Mouse (Mus musculus) CD4-positive, CD25-positive, alpha-beta regulatory T cell, adult 4 months (primary cell): ENCODE data around the gene Cdr2l. TPM values are rescaled to one million over a fixed set of nuclear protein-coding genes. Genes with fewer than 3 reads are reported as not detected.
A peak's percentile ranks its signal among the peaks of the same experiment; 100 is the strongest.

Experiments used
- ATAC-seq: one replicate; pipeline ENCODE4 v1.8.0; 2017
- polyA plus RNA-seq, 2 experiments: library from polyadenylated mRNA; unstranded; fragments of 100-300 nt; shearing (Covaris generic); gene quantifications; one replicate each; pipeline ENCODE4 v1.2.1; 2017

The Cdr2l gene
- polyA plus RNA-seq, result not detected

DNA sequence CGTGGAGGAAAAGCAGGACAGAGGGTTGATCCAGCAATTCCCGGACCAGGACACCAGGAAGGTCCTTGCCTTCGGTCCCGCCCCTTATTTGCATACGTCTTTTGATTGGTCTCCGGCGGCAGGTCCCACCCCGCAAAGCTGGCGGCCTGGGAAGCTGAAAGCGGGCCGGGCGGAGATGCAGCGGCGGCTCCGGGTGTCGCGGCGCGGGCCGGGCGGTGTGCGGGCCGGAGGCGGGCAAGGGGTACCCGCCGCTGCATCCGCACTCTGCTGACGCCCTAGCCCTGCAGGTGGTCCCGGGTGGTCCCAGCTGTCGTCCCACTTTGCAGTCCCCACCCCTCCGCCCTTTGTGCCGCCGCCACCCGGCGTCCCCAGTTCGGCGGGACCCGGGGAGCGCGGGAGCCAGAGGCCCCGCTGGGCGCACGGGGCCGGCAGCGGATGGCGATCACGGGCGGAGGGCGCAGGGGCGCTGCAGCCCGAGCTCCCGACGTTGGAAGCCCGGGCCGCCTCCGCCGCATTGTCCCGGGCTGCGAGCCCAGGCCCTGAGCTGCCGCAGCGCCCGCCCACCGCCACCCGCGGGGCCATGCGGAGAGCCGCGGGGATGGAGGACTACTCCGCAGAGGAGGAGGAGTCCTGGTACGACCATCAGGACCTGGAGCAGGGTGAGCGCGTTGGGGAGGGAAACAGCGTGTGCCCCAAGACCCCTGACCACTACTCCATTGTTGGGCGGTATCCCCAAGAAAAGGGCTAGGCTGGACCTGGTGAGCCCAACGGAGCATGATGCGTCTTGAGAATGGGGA lies at the start of gene Cdr2l:
TSS of gene Cdr2l (plus strand) at position 174 of the 797 bp plus-strand sequence.
- ATAC-seq, result no peak

GRCm38 (mm10) chr11:115334531-115334930 lies 47.2 kb upstream of the Cdr2l start, which contains the start of gene Otop3:
Gene Otop3, plus strand, starts transcription at chr11:115334731.
- no peak for ATAC-seq

GRCm38 (mm10) chr11:115335223-115335622 lies 46.5 kb upstream of the Cdr2l start:
- no peak for ATAC-seq

- no peak for ATAC-seq
These were observed 45.6 kb upstream of the Cdr2l start for GRCm38 (mm10) chr11:115336115-115336514.

GRCm38 (mm10) chr11:115337350-115337749 lies 44.4 kb upstream of the Cdr2l start:
- no peak for ATAC-seq

GRCm38 (mm10) chr11:115337826-115338225 lies 43.9 kb upstream of the Cdr2l start:
- no peak for ATAC-seq

DNA sequence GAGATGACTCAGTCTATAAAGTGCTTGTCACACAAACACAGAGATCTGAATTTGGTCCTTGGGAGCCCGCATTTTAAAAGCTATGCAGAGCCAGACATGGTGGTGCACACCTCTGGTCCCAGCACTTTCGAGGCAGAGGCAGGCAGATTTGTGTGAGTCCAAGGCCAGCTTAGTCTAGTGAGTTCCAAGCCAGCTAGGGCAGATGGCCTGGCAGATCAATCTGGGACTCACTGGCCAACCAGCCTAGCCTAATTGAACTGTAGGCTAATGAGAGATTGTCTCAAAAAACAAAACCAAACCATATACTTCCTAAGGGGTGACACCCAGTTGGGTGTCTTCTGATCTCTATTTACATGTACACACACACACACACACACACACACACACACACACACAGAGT lies 40.5 kb upstream of the Cdr2l start:
- no peak for ATAC-seq

GRCm38 (mm10) chr11:115341866-115342265 lies 39.9 kb upstream of the Cdr2l start:
- no peak for ATAC-seq

DNA sequence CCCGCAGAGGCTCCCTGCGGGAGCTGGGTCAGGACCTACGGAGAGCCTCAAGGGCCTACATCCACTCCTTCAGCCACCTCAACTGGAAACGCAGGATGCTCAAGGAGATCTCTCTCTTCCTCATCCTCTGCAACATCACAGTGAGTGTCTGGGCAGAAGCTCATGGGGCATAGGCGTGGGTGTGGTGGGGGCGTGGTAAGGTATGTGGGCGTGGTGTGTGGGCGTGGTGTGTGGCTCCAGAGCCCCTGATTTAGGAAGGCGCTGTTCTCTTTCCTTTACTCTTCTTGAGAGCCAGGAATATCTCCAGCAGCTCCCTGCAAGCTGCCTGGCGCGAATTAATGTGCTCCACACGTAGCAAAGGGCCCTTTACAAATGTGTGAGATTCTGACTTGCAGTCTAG lies 36.7 kb upstream of the Cdr2l start:
- ATAC-seq, result no peak

- no peak for ATAC-seq
These were observed 36.2 kb upstream of the Cdr2l start for GRCm38 (mm10) chr11:115345515-115345914.

DNA sequence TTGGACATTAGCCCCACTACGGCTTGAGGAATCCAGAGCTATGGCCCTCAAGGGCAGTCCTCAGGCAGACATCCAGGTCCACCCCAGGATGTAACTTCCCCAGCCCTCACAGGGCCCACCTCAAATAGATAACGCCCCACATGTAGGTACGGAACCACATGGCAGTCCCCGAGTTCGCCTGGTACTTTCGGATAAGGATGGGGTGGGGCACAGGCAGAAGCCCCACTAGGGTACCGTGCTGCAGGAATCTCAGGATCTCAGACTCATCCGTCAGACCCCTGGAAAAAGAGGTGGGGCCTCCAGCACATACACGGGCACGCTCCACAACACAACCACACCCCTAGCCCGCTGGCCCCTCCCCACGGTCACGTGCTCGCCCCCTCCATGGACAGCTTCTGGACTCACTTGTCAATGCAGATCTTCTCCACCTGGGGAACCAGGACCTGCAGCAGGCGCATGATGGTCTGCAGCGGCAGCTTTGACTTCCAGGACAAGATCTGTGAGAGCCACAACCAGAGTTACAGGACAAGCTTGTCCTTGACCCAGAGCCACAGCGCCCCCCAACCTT lies 33.0 kb upstream of the Cdr2l start:
- no peak for ATAC-seq

DNA sequence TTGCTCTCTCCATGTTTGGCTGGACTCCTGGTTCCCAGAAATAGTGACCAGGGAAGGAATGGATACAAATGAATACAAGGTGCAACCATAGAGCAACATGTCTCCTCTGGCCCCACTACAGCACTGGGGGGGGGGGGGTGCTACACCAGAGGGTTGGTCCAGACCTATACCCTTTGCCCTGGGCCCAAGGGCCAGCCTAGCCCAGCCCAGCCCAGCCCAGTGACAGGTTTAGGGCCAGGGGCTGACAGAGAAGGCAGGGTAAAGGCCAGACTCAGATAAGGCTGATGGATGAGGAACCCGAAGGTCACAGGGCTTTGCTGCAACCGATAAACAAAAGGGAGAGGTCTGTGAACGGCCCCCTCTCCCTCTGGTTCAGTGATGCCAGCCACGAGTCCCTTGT lies 31.7 kb upstream of the Cdr2l start:
- no peak for ATAC-seq

GRCm38 (mm10) chr11:115353375-115353774 lies 28.3 kb upstream of the Cdr2l start:
- ATAC-seq, result no peak

DNA sequence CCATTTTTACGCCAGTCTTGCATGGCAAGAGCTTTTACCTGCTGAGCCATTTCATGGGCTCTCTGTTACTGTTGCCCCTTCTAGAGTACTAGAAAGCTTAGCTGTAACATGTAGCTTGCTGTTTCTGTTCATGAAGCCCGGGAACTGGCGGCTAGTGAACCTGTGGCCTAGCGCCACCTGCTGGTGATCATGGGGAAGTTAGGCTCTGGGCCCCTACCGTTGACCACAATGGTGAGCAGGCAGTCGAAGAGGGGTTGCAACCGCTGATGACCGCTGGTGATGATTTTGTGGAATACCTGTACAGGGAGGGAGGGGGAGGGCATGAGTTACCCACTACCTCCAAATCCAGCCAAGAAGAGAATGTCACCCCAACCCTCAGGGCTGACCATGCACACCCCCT lies 27.5 kb upstream of the Cdr2l start:
- peak; percentile 62 for ATAC-seq

DNA sequence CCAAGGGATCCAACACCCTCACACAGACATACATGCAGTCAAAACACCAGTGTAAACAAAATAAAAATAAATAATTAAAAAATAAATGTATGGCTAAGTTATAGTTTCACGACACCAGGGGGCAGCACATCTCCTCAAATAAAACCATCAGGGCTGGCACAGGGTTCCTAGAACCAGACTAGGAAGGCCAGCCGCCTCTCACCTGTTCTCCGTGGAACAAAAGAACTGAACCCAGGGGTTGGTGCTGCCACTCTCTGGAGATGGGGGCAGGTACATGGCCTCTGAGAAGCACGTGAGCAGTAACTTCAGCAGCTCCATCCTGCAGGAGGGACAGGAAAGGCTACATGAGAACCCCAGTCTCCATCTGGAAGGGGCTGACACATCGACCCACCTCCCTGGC lies 23.2 kb upstream of the Cdr2l start:
- peak; percentile 57 for ATAC-seq

DNA sequence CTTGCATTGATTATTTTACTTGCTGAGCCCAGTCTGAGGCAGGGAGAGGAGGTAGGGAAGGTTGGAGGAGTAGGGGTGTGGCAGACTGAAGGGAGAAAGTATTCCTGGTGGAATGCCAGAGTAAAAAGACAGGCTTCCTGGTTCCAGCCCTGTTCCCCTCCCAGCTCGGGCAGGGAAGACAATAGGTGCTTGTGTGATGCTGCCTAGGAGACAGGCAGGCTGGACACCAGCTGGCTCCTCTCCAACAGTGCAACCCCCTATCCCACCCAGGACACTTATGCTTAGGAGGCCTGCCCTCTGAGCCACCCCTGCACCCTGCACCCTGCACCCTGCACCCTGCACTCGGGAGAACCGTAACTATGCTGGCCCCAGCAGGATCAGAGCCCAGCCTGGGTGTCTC lies 22.4 kb upstream of the Cdr2l start:
- no peak for ATAC-seq

DNA sequence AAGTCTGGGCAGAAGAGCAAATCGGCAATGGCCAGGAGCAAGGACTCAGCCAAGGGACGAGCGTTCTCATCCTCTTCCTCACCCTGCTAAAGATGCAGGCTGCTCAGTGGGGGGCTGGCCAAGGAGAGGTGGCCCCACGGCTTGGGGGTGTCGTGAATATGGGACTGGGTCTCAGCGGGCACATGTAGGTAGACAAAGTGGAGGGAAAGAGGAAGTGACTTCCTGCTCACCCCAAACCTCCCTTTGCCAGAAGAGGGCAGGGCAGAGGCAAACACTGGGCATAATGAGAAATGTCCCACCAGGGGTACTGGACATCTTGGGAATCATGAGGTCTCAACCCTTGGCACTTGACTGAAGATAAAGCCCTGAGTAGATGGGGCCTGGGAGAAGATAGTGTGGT lies 22.0 kb upstream of the Cdr2l start:
- ATAC-seq, result no peak

DNA sequence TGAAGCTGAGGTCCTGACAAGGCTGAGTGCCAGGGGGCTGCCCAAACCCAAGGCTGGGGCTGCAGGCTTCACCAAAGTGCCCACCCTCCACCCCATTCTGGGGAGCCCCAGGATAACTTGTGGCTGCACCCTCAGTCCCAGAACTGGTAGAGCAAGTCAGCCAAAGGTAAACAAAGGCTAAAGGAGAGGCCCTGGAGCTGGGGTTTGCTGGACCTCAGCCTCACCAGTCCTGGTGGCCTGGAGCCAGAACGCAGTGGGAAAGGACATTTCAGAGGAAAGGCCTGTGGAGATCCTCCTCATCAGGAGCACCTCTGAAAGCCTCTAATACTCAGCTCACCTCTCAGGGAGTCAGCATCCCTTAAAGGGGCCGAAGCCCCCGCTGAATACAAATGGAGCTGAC lies 17.6 kb upstream of the Cdr2l start:
- ATAC-seq, result no peak

DNA sequence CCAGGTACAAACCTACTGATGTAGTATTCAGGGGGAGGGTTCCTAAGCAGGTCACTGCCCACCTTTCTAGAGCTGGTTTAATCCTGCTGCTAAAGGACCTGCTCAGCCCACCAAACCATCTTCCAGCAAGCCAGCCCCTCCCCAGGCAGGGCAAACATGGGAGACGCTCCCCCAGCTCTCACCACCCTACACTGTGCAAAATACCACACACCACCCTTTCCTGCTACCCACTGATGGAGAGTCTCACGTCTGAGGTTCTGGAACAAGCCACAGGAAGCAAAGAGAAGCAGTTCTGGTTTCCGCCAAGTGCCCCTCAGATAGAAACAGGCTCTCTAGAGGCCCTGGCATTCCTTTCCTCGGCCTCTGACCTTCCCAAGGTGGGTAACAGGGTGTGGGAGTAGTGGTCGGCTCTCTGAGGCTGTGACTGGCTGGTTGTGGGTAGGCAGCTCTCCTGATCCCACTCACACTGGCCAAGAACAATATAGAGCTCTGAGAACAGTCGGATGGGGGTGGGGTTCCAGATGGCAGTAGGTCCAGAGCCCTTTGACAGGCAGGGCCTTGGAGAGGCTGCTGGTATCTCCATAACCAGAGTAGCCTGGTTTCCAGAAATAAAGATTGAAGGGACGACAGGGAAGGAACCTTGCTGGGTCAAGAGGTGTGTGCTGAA lies 15.5 kb upstream of the Cdr2l start:
- no peak for ATAC-seq

DNA sequence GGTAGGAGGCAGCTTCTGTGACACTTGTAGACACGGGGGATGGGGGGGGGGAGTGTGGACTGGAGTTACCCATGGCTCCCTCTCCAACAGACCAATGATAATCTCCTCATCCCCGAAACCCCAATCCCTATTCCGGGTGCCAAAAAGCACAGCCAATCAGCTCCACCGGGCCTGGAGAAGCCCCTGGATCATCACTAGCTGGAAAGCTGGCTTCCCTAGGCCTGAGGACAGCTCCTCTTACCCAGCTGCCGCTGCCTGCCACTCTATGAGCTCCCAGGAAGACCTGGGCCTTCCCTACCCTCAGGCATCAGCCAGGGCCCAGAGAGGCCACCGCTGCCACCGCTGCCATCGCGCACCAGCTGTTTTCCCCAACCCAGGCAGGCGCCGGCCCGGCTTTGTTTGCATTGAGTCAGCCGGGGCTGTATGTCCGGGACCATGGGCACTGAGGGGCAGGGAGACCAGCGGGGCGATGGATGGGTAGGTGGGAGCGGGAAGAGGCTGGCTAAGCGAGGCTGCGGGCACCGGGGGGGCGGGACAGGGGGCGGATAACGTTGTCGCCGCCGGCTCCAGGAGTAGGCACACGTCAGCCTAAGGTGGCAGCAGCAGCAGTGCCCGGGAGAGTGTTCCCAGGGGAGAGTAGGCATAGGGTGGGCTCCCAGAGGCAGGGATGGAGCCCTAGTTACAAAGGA lies 14.9 kb upstream of the Cdr2l start:
- no peak for ATAC-seq

DNA sequence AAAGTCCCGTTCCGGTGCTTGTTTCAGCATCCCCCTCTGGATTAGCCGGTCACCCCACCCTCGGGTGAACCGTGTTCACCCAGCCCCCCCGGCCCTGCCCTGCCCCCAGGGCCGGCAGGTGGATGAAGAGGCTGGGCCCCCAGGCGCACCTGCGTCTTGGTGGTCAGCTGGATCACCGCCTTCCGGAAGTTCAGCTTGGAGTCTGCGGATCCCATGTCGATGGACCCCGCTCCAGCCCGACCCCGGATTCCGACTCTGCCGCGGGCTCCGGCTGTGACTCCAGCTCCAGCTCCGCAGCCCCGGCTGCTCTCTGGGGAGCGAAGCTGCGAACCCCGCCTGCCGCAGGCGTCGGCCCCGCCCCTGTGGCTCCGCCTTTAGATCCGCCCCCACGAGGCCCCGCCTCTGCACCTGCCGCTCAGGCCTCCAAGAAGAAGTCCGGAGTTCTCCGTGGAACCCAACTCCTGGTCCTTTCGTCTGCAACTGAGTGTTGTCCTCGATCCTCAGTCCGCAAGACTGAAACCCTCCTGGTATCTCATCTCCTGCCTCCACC lies 14.2 kb upstream of the Cdr2l start, which contains the start of gene Hid1:
TSS of gene Hid1 (minus strand) at position 362 of the 550 bp plus-strand sequence.
- peak; percentile 88 for ATAC-seq

- no peak for ATAC-seq
These were observed 11.3 kb upstream of the Cdr2l start for GRCm38 (mm10) chr11:115370368-115370767.

DNA sequence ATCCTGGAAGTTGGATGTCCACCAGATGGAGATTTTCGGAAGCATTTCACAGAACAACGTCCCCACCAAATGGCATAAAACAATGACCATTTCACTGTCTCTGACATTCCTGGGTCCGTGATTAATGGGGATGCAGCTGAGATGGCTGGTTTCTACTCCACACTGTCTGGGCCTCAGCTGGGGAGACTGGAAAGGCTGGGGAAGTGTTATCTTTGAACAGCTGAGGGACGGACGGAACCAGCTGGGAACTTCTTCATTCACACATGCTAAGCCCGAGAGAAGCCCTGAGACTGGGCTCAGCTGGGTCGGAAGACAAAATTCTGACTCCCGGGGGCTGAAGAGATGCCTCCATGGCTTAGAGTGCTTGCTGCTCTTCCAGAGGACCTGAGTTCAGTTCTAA lies 10.4 kb upstream of the Cdr2l start:
- no peak for ATAC-seq
